Mouse (Mus musculus) left cerebral cortex, postnatal 4 days (tissue): ENCODE results near the gene Bank1. TPM values are rescaled to one million over a fixed set of nuclear protein-coding genes. Genes with fewer than 3 reads are reported as not detected.

ENCODE experiments used
- DNase-seq: peaks from one replicate; pipeline ENCODE4 v3.0.0-alpha.2; 2022
- intact Hi-C: fragments of 180-260 bp; cut with DNase I; formaldehyde crosslinking; loops from one replicate; pipeline ENCODE4 v1.15.1; 2025
- total RNA-seq, 2 experiments: library from RNA; stranded (reverse); gene quantifications; 2 replicates each; pipeline ENCODE4 v1.2.3; 2021

The Bank1 gene
- total RNA-seq, 2 experiments from 2014 or later = 0.44 to 0.58 TPM

- intact Hi-C loops = no loop called here
- peak; percentile 3 for DNase-seq
Measured at GRCm38 (mm10) chr3:136109411-136110139, 216.3 kb downstream of the Bank1 start.

DNA sequence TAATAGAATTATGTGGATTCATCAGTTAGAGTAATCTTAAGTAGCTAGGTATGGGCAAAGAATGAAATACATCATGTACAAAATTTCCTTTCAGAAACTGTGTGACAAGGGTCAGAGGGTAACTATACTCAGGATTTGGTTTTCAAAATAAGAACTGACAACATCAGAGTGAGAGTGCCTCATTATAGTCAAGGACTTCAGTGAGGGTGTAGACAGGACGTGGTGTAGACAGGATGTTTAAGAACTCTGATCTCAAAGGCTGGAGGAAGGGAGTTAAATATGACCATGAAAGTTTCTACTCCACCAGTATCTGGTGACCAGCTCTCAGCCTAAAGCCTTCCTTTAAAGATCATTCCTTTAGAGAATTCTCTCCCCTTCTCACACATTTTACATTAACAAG, 219.4 kb downstream of the Bank1 start:
- intact Hi-C loops = no loop called here
- DNase-seq = no peak

DNA sequence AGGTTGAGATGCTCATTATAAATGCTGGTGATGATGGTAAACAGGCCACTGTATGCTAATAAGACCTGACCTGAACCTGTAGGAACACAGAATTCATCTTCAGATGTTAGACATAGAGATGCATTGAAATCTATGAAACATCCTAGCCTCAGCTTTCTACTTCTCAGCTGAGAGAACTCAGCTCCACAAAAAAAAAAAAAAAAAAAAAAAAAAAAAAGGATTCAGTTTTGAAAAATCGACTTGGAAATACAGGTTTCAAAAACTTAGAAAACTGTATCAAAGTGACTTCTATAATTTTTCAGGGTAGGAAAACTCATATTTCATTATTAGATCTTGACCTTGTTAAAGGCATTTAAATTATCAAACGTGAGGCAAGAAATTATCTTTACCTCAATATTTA, 222.5 kb downstream of the Bank1 start:
- no peak for DNase-seq
- intact Hi-C loops = no loop called here

- intact Hi-C loops = no loop called here
- DNase-seq = no peak
Measured at GRCm38 (mm10) chr3:136100973-136101500, 224.8 kb downstream of the Bank1 start.

GRCm38 (mm10) chr3:136100292-136100691, 225.6 kb downstream of the Bank1 start:
- intact Hi-C loops = no loop called here
- DNase-seq = no peak

DNA sequence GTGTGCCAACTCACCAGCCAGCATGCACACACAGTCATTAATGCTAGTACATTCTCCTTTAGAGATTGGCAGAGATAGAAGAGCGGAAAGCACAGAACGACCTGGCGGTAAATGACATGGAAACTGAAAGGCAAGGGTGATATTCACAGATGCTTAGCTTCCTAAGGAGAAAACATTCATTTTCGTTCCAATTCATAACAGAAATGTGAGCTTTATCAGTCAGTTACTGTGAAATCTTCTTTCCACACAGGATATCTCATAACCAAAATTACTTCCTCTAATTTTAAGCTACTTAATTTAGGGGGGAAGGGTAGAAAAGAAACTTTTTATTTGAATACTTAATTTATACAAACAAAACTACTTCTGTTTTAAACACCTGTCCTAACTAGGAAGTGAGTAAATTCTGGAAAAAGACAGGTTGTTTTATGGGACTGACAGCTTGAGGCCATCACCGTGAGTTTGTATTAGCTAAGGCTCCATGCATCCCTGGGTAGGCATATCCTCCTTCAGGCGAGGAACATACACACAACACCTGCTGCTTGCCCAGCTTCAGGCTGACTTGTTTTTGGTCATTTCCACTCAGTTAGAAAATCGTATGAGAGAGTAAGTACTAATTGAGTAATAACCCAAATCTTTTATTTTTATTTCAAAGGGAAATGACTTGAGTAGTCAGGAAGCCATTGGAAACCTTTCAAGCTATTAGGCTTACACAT, 238.8 kb downstream of the Bank1 start:
- intact Hi-C loops = no loop called here
- no peak for DNase-seq

DNA sequence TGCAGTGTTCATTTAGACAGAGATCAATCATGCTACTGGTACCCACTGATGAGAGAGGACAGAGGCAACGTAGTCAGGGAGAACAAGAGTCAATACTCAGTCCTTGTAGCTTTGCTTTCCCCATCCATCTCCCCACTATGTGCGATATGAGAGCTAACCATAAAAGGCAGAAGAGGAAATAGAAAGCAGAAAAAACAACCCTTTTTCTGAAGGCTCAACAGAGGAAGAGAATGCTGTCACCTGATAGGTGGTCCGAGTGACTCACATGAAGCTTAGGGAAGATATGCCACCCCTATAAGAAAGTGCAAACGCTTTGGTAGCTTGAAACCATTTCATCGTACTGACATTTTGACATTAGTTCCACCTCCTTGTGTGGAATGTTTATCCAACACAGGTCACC, 239.4 kb downstream of the Bank1 start:
- intact Hi-C loops = no loop called here
- no peak for DNase-seq

DNA sequence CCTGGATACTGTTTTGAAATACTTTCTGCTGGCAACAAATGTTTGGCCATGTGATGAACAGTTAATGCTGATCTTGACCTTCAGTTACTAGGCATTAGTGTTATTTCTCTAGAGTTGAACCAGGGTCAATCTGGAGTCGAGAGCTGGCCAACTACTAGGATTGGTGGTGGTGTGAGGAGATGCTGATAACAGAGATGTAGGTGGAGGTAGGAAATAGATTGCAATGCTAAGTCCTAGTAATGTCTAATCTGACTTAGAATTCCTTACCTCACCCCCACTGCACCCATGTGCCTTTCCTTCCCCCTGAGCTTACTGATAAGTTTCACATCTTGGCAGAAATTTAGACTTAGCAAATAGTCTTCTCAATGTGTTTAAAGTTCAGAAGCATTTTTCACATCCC, 240.8 kb downstream of the Bank1 start:
- intact Hi-C loops = no loop called here
- no peak for DNase-seq

- intact Hi-C loops = no loop called here
- peak; percentile 3 for DNase-seq
Measured at GRCm38 (mm10) chr3:136084066-136084465, 241.8 kb downstream of the Bank1 start.

GRCm38 (mm10) chr3:136081264-136081663, 244.6 kb downstream of the Bank1 start:
- intact Hi-C loops = no loop called here
- no peak for DNase-seq

DNA sequence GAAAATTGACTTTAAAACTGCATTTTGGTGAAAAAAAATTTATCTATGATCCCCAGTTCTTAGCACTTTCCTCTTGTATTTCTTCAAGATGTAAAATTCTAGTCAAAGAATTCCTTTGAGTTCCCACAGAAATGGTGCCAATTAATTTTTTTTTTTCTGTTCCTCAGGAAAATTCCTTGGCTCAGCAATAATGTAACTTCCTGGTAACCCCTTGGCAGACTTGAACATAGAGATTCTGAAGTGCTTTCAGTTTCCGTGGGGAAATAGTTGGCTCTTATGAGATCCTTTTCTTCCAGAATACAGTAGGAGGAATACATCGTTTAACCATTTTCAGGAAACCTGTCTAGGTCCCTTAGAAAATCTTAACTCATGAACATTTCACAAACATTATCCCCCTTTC, 247.3 kb downstream of the Bank1 start:
- no peak for DNase-seq
- intact Hi-C loops = no loop called here

- intact Hi-C loops = no loop called here
- no peak for DNase-seq
Measured at GRCm38 (mm10) chr3:136070394-136070793, 255.5 kb downstream of the Bank1 start.

DNA sequence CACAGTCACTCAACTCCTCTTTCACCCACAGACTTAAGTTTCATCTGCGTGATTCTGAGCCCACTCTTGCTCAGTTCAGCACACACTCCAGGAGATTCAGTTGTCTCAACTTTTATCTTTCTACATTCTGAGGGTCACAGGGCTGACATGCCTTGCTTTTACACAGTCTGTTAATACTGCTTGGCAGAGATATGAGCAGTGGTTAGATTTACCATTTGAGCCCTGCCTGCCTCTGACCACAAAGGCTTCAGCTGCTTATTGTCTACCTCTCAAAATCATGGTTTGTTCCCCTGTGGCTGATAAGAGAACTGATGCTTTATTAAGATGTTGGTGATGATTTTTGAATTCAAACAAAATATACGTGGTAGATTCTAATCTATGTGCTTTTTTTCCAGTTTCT, 264.0 kb downstream of the Bank1 start:
- DNase-seq = no peak
- intact Hi-C loops = no loop called here

- intact Hi-C loops = no loop called here
- DNase-seq = no peak
Measured at GRCm38 (mm10) chr3:136050635-136051034, 275.2 kb downstream of the Bank1 start.

GRCm38 (mm10) chr3:136050215-136050614, 275.7 kb downstream of the Bank1 start:
- intact Hi-C loops = no loop called here
- DNase-seq = no peak

GRCm38 (mm10) chr3:136048026-136048425, 277.8 kb downstream of the Bank1 start:
- intact Hi-C loops = no loop called here
- DNase-seq = no peak

GRCm38 (mm10) chr3:136045381-136045780, 280.5 kb downstream of the Bank1 start:
- intact Hi-C loops = no loop called here
- DNase-seq = no peak

- intact Hi-C loops = no loop called here
Measured at GRCm38 (mm10) chr3:136040041-136040440, 285.8 kb downstream of the Bank1 start.

GRCm38 (mm10) chr3:136039446-136039845, 286.4 kb downstream of the Bank1 start:
- intact Hi-C loops = no loop called here

More at GRCm38 (mm10) chr3:136040041-136040440, 285.8 kb downstream of the Bank1 start:
- DNase-seq = no peak

GRCm38 (mm10) chr3:136037254-136037653, 288.6 kb downstream of the Bank1 start:
- intact Hi-C loops = no loop called here
- DNase-seq = no peak

More at GRCm38 (mm10) chr3:136039446-136039845, 286.4 kb downstream of the Bank1 start:
- DNase-seq = no peak

DNA sequence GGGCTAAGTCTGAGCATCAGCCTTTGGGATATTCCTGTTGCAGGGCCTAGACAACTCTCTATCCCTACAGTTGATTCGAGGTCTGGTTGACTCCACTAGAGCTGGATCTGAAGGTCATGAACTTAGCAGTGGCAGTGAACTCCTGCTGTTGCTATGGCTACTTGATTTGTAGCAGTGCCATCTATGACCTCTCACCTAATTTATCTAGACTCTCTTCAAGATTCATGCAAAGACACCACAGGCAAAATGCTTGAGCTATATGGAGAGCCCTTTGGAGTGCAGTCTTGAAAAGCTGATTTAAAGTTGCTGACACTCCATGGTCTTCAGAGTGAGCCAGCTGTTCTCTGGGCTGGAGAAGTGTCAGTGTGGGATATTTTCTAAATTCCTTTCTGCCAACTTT, 290.1 kb downstream of the Bank1 start:
- intact Hi-C loops = no loop called here
- no peak for DNase-seq

DNA sequence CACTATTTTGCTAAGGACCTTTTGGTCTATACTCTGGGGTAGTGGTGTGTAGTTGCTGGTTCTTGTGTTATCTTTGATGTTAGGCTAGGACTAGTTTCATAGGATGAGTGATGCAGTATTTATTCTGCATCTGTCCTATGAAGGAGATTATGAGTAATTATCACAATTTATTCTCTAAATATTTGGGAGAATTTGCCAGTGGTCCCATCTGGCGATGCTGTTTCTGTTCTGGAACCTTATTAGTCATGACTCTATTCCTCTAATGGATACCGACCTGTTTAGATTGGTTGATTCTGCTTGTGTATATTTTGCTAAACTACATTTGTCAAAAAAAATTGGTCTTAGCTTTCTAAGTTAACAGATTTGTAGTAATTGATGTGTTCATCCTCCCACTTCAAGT, 301.0 kb downstream of the Bank1 start:
- intact Hi-C loops = no loop called here

More for the DNA sequence above, 301.0 kb downstream of the Bank1 start:
- DNase-seq = no peak
